Mouse (Mus musculus): ENCODE measurements at regions not wholly inside any gene's neighbourhood (a gene's known extent, or its start where the extent isn't known, plus 50 kb on each side); places are given as distances from the start of the nearest gene placed in this dataset.

DNA sequence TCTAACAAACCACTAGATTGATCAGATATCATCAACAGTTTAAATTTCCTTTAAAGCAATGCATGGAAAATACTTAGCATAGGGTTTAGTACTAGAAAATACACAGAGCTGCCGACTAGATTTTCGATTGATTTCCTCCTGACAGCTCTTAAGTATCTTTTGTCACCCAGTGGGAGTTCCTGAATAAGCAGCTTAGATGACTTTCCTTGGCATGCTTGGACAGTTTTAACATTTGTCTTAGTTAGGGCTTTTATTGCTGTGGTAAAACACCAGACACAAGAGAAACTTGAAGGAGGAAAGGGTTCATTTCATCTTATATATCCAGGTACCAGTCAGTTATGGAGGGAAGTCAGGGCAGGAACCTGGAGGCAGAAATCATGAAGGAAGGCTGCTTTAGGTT lies 104.0 kb upstream of the Mdga2 start:
- no peak for DNase-seq (ENCODE audit: low read depth, low spot score)
- Histone ChIP-seq H3K79me2 (ENCODE audit: control insufficient read depth, insufficient read depth, low read length, poor library complexity) (no peaks in the 10 kb centered on the region), H3K9ac (ENCODE audit: control insufficient read depth, low read depth, low read length, poor library complexity, severe bottlenecking) (no peak overlapping the region), H3K4me3 (ENCODE audit: control insufficient read depth in 1 of 2, insufficient read depth in 1 of 2, low read depth in 2 of 2, low read length in 2 of 2) (no peak overlapping the region), H3K36me3 (ENCODE audit: control insufficient read depth in 1 of 2, insufficient read depth in 2 of 2, low read length in 2 of 2) (no peaks in the 10 kb centered on the region; a peak in 1 of 4 replicates), H3K27ac (ENCODE audit: control insufficient read depth, low read depth, low read length) (no peak overlapping the region), H3K4me1 (ENCODE audit: control insufficient read depth in 1 of 2, insufficient read depth in 2 of 2, low read length in 2 of 2) (no peaks in the 10 kb centered on the region), H3K27me3 (ENCODE audit: control insufficient read depth in 1 of 2, insufficient read depth in 2 of 2, low read length in 2 of 2) (no peaks in the 10 kb centered on the region), H3K9me3 (replicated peaks; ENCODE audit: insufficient read depth, low read length) (no peaks in the 10 kb centered on the region)
- TF ChIP-seq MXI1 (IDR thresholded peaks at IDR 0.05; ENCODE audit: low read depth, low read length) (no peak), POLR2AphosphoS2 (IDR thresholded peaks at IDR 0.05; ENCODE audit: low read length) (no peak), TAL1 (IDR thresholded peaks at IDR 0.05; ENCODE audit: low read length) (no peak), MEF2A (IDR thresholded peaks at IDR 0.05; ENCODE audit: extremely low read depth, insufficient replicate concordance, low read depth, low read length, poor library complexity, severe bottlenecking) (no peak), TBP (IDR thresholded peaks at IDR 0.05; ENCODE audit: low read depth, low read length) (no peak), SIN3A (IDR thresholded peaks at IDR 0.05; ENCODE audit: low read length) (no peak), ZMIZ1 (IDR thresholded peaks at IDR 0.05; ENCODE audit: low read depth, low read length) (no peak), NRF1 (IDR thresholded peaks at IDR 0.05; ENCODE audit: insufficient read depth, low read depth, low read length, poor library complexity, severe bottlenecking) (no peak), NELFE (IDR thresholded peaks at IDR 0.05; ENCODE audit: low read depth, low read length) (no peak), ELF1 (IDR thresholded peaks at IDR 0.05; ENCODE audit: low read depth, low read length) (no peak), MYC (IDR thresholded peaks at IDR 0.05; ENCODE audit: low read depth, low read length) (no peak)

DNA sequence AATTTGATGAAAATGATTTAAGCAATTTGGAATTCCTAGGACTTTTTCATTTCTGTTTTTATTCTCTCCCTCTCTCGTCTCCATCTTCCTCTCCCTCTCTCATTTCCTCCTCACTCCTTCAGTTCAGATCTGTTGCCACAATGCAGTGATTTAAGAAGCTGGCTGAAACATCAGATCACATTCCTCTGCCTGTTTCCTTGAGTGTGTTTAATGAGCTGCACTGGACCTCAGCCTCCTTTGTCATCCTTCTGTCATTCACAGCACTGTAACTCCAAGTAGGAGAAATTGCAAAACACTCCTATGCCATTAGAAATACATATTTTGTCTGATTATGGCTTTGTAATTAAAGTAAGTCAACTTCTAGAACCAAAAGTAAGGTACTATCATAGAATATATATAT lies 103.5 kb upstream of the Mdga2 start:
- H3K4me1 ChIP-seq (ENCODE audit: control insufficient read depth in 1 of 2, insufficient read depth in 2 of 2, low read length in 2 of 2) = no peaks in the 10 kb centered on the region

GRCm38 (mm10) chr12:67325335-67325734 lies 103.0 kb upstream of the Mdga2 start:
- Histone ChIP-seq H3K27ac (ENCODE audit: control insufficient read depth, low read depth, low read length) (no peak overlapping the region), H3K4me3 (ENCODE audit: control insufficient read depth in 1 of 2, insufficient read depth in 1 of 2, low read depth in 2 of 2, low read length in 2 of 2) (no peak overlapping the region), H3K9ac (ENCODE audit: control insufficient read depth, low read depth, low read length, poor library complexity, severe bottlenecking) (no peak overlapping the region), H3K79me2 (ENCODE audit: control insufficient read depth, insufficient read depth, low read length, poor library complexity) (no peaks in the 10 kb centered on the region), H3K4me1 (ENCODE audit: control insufficient read depth in 1 of 2, insufficient read depth in 2 of 2, low read length in 2 of 2) (no peaks in the 10 kb centered on the region), H3K9me3 (replicated peaks; ENCODE audit: insufficient read depth, low read length) (no peaks in the 10 kb centered on the region), H3K27me3 (ENCODE audit: control insufficient read depth in 1 of 2, insufficient read depth in 2 of 2, low read length in 2 of 2) (no peaks in the 10 kb centered on the region), H3K36me3 (ENCODE audit: control insufficient read depth in 1 of 2, insufficient read depth in 2 of 2, low read length in 2 of 2) (no peaks in the 10 kb centered on the region; a peak in 1 of 4 replicates)
- TF ChIP-seq POLR2AphosphoS5 (IDR thresholded peaks at IDR 0.05; ENCODE audit: borderline replicate concordance, low read depth, low read length) (no peak), ZMIZ1 (IDR thresholded peaks at IDR 0.05; ENCODE audit: low read depth, low read length) (no peak), EP300 (IDR thresholded peaks at IDR 0.05; ENCODE audit: low read depth in 1 of 2, low read length in 2 of 2) (no peak), POLR2AphosphoS2 (IDR thresholded peaks at IDR 0.05; ENCODE audit: low read length) (no peak), ETS1 (IDR thresholded peaks at IDR 0.05; ENCODE audit: low read depth, low read length) (no peak), CTCF (IDR thresholded peaks at IDR 0.05 in 2 of 3, conservative IDR thresholded peaks at IDR 0.05 in 1 of 3; ENCODE audit: control insufficient read depth in 1 of 3, insufficient read depth in 1 of 3, low read depth in 2 of 3, low read length in 3 of 3, poor library complexity in 1 of 3, severe bottlenecking in 1 of 3) (no peak), RAD21 (IDR thresholded peaks at IDR 0.05; ENCODE audit: low read depth, low read length) (no peak), ZC3H11A (IDR thresholded peaks at IDR 0.05; ENCODE audit: low read depth, low read length) (no peak), MAZ (IDR thresholded peaks at IDR 0.05; ENCODE audit: low read depth, low read length) (no peak), USF2 (IDR thresholded peaks at IDR 0.05; ENCODE audit: borderline replicate concordance in 1 of 2, insufficient read depth in 1 of 2, low read depth in 1 of 2, low read length in 2 of 2) (no peak), MYC (IDR thresholded peaks at IDR 0.05; ENCODE audit: low read depth, low read length) (no peak), MXI1 (IDR thresholded peaks at IDR 0.05; ENCODE audit: low read depth, low read length) (no peak), MYB (IDR thresholded peaks at IDR 0.05; ENCODE audit: low read depth, low read length) (no peak)
- DNase-seq (ENCODE audit: low read depth, low spot score) = peak; percentile 5

More for the DNA sequence above, 103.5 kb upstream of the Mdga2 start:
- Histone ChIP-seq H3K36me3 (ENCODE audit: control insufficient read depth in 1 of 2, insufficient read depth in 2 of 2, low read length in 2 of 2) (no peaks in the 10 kb centered on the region; a peak in 1 of 4 replicates), H3K9ac (ENCODE audit: control insufficient read depth, low read depth, low read length, poor library complexity, severe bottlenecking) (no peak overlapping the region), H3K27me3 (ENCODE audit: control insufficient read depth in 1 of 2, insufficient read depth in 2 of 2, low read length in 2 of 2) (no peaks in the 10 kb centered on the region), H3K9me3 (replicated peaks; ENCODE audit: insufficient read depth, low read length) (no peaks in the 10 kb centered on the region), H3K4me3 (ENCODE audit: control insufficient read depth in 1 of 2, insufficient read depth in 1 of 2, low read depth in 2 of 2, low read length in 2 of 2) (no peak overlapping the region), H3K27ac (ENCODE audit: control insufficient read depth, low read depth, low read length) (no peak overlapping the region), H3K79me2 (ENCODE audit: control insufficient read depth, insufficient read depth, low read length, poor library complexity) (no peaks in the 10 kb centered on the region)
- DNase-seq (ENCODE audit: low read depth, low spot score) = no peak
- no peak for TF ChIP-seq TAL1 (IDR thresholded peaks at IDR 0.05; ENCODE audit: low read length)
- TF ChIP-seq ZNF384 (IDR thresholded peaks at IDR 0.05; ENCODE audit: low read depth, low read length) = no peak
- TF ChIP-seq MAZ (IDR thresholded peaks at IDR 0.05; ENCODE audit: low read depth, low read length) = no peak
- no peak for TF ChIP-seq BHLHE40 (IDR thresholded peaks at IDR 0.05; ENCODE audit: borderline replicate concordance, low read depth, low read length)
- no peak for TF ChIP-seq USF1 (IDR thresholded peaks at IDR 0.05; ENCODE audit: low read depth, low read length)
- no peak for TF ChIP-seq GABPA (IDR thresholded peaks at IDR 0.05; ENCODE audit: low read depth, low read length)
- no peak for TF ChIP-seq CHD1 (IDR thresholded peaks at IDR 0.05; ENCODE audit: low read depth, low read length)
- no peak for TF ChIP-seq POLR2A (IDR thresholded peaks at IDR 0.05; ENCODE audit: control insufficient read depth in 1 of 2, insufficient read depth in 1 of 2, low read depth in 1 of 2, low read length in 2 of 2, poor library complexity in 1 of 2)
- TF ChIP-seq UBTF (IDR thresholded peaks at IDR 0.05; ENCODE audit: borderline replicate concordance, insufficient read depth, low read depth, low read length) = no peak
- no peak for TF ChIP-seq RAD21 (IDR thresholded peaks at IDR 0.05; ENCODE audit: low read depth, low read length)

Measured in MEL (cell line).